Mouse (Mus musculus): ENCODE results near the gene Klf6. TPM values are rescaled to one million over a fixed set of nuclear protein-coding genes. Genes with fewer than 3 reads are reported as not detected.

Gene Klf6
- 1,371 to 1,501 TPM (median 1,473 TPM) in 4 replicates for total RNA-seq (2023; ENCODE audit: inconsistent age)

DNA sequence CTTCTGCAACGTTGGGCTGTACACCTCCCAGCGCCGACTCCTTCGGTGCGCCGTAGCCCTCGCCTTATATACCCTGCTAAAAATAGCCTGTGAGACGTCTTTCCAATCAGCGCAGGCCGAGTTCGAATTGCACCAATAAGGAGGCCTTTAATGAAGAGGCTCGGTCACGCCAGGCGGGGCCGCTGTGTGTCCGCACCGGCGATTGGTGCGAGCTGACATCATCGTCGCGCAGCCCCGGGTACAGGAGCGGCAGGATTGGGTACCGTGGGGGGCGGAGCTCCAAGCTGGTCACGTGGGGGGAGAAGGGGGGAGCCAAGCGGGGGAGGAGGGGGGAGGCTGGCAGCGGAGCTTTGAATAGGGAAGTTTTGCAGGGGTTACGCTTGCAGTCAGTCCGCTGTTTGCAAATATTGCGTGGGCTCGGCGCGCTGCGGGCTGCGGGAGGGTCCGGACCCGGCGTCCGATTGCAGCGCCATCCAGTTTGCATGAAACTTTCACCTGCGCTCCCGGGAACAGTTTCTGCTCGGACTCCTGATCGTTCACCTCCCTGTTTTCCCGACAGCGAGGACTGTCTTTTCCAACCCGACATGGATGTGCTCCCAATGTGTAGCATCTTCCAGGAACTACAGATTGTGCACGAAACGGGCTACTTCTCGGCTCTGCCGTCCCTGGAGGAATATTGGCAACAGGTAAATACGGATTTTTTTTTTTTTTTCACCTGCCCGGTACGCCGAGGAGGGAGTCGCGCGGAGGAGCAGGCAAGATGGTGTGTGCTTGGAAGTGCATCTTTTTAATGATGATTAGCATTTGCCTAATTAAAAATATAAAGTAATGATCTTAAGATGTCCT lies at the start of gene Klf6:
Gene Klf6, plus strand, starts transcription at position 326 of the 846 bp plus-strand sequence.

Data from B cell, adult (primary cell).